Mouse (Mus musculus) stomach, embryonic 15.5 days (tissue): ENCODE results near the gene Mpp6. TPM values are rescaled to one million over a fixed set of nuclear protein-coding genes. Genes with fewer than 3 reads are reported as not detected.

Source experiments
- ATAC-seq: fragments of 200-750 bp; cut with Nextera tagmentation; 2 replicates; pipeline ENCODE4 v1.8.0; 2017; ENCODE audit warnings: low read depth, moderate number of reproducible peaks, moderate TSS enrichment; ENCODE audit not compliant: insufficient read depth, low FRiP score
- H3K27ac ChIP-seq: fragments of 300-500 bp; sonication (generic); 2 replicates; pipeline ENCODE4 v1.5.1; 2015; ENCODE audit warnings: mild to moderate bottlenecking, inconsistent platforms
- H3K27me3 ChIP-seq: fragments of 300-500 bp; sonication (generic); replicated peaks from 2 replicates; pipeline ENCODE4 v1.6.1; 2015; ENCODE audit warnings: inconsistent platforms
- H3K36me3 ChIP-seq: fragments of 300-500 bp; sonication (generic); 2 replicates; pipeline ENCODE4 v1.6.1; 2015; ENCODE audit warnings: inconsistent platforms
- H3K4me1 ChIP-seq: fragments of 300-500 bp; sonication (generic); 2 replicates; pipeline ENCODE4 v1.6.1; 2015; ENCODE audit warnings: inconsistent platforms
- H3K4me2 ChIP-seq: fragments of 300-500 bp; sonication (generic); 2 replicates; pipeline ENCODE4 v1.6.1; 2015; ENCODE audit warnings: mild to moderate bottlenecking, inconsistent platforms
- H3K4me3 ChIP-seq: fragments of 300-500 bp; sonication (generic); replicated peaks from 2 replicates; pipeline ENCODE4 v1.5.1; 2015; ENCODE audit warnings: inconsistent platforms
- H3K9ac ChIP-seq: fragments of 300-500 bp; sonication (generic); 2 replicates; pipeline ENCODE4 v1.6.1; 2015; ENCODE audit warnings: inconsistent platforms
- H3K9me3 ChIP-seq: fragments of 300-500 bp; sonication (generic); 2 replicates; pipeline ENCODE4 v1.6.1; 2016; ENCODE audit warnings: inconsistent platforms
- WGBS: fragments of 180-500 bp; shearing (Covaris S2); methylation state at CpG from one replicate; pipeline ENCODE4 v1.1.7; 2015; 5-methylcytosine and 5-hydroxymethylcytosine counted together
- polyA plus RNA-seq: library from polyadenylated mRNA; unstranded; fragments of >200 nt; fragmentation: Nextera tagmentation; extraction: Ambion mirVana; gene quantifications from 2 replicates; pipeline ENCODE4 v1.2.1, GENCODE M21; 2015

Mpp6 gene
- polyA plus RNA-seq, 1 experiment from 2014 or later, result 59.0 TPM

- no peak overlapping the region for H3K27ac ChIP-seq
- ATAC-seq, result no peak
- H3K27me3 ChIP-seq, result no peaks in the 10 kb centered on the region
- 28% methylated on average over 1 of the region's 1 CpGs for WGBS
- no peak overlapping the region for H3K4me2 ChIP-seq
- no peaks in the 10 kb centered on the region for H3K36me3 ChIP-seq
- no peak overlapping the region for H3K4me3 ChIP-seq
- H3K9ac ChIP-seq, result no peak overlapping the region
- no peaks in the 10 kb centered on the region for H3K4me1 ChIP-seq
- H3K9me3 ChIP-seq, result no peaks in the 10 kb centered on the region
Measured at GRCm38 (mm10) chr6:50232984-50233383, 122.9 kb downstream of the Mpp6 start.

GRCm38 (mm10) chr6:50237963-50238362, 127.9 kb downstream of the Mpp6 start:
- ATAC-seq, result no peak
- Histone ChIP-seq H3K27me3 (no peaks in the 10 kb centered on the region), H3K9ac (no peak overlapping the region), H3K4me3 (no peak overlapping the region), H3K27ac (no peak overlapping the region), H3K9me3 (no peaks in the 10 kb centered on the region), H3K4me1 (no peaks in the 10 kb centered on the region), H3K4me2 (no peak overlapping the region), H3K36me3 (no peaks in the 10 kb centered on the region)
- 64% methylated on average over 2 of the region's 2 CpGs for WGBS

- no peak overlapping the region for H3K9ac ChIP-seq
- no peak overlapping the region for H3K27ac ChIP-seq
- H3K36me3 ChIP-seq, result no peaks in the 10 kb centered on the region
- no peak overlapping the region for H3K4me3 ChIP-seq
- no peak for ATAC-seq
- H3K4me1 ChIP-seq, result no peaks in the 10 kb centered on the region
- WGBS, result 83% methylated on average over 2 of the region's 2 CpGs
- no peaks in the 10 kb centered on the region for H3K9me3 ChIP-seq
- no peaks in the 10 kb centered on the region for H3K27me3 ChIP-seq
- no peak overlapping the region for H3K4me2 ChIP-seq
Measured at GRCm38 (mm10) chr6:50239902-50240301, 129.9 kb downstream of the Mpp6 start.

GRCm38 (mm10) chr6:50240437-50240836, 130.4 kb downstream of the Mpp6 start:
- ATAC-seq, result no peak
- Histone ChIP-seq H3K4me3 (no peak overlapping the region), H3K9ac (no peak overlapping the region), H3K36me3 (no peaks in the 10 kb centered on the region), H3K4me1 (no peaks in the 10 kb centered on the region), H3K27me3 (no peaks in the 10 kb centered on the region), H3K9me3 (no peaks in the 10 kb centered on the region), H3K4me2 (no peak overlapping the region), H3K27ac (no peak overlapping the region)
- 57% methylated on average over 5 of the region's 5 CpGs for WGBS

- H3K4me1 ChIP-seq, result no peaks in the 10 kb centered on the region
- ATAC-seq, result no peak
- H3K4me3 ChIP-seq, result no peak overlapping the region
- no peaks in the 10 kb centered on the region for H3K27me3 ChIP-seq
- no peaks in the 10 kb centered on the region for H3K9me3 ChIP-seq
- no peak overlapping the region for H3K27ac ChIP-seq
- no peaks in the 10 kb centered on the region for H3K36me3 ChIP-seq
- no peak overlapping the region for H3K9ac ChIP-seq
- 79% methylated on average over 4 of the region's 4 CpGs for WGBS
- no peak overlapping the region for H3K4me2 ChIP-seq
Measured at GRCm38 (mm10) chr6:50244126-50244525, 134.1 kb downstream of the Mpp6 start.

- ATAC-seq, result no peak
- H3K4me2 ChIP-seq, result no peak overlapping the region
- H3K27me3 ChIP-seq, result no peaks in the 10 kb centered on the region
- WGBS, result 66% methylated on average over 4 of the region's 4 CpGs
- H3K4me3 ChIP-seq, result no peak overlapping the region
- H3K4me1 ChIP-seq, result no peaks in the 10 kb centered on the region
- no peaks in the 10 kb centered on the region for H3K36me3 ChIP-seq
- no peak overlapping the region for H3K9ac ChIP-seq
- no peak overlapping the region for H3K27ac ChIP-seq
- H3K9me3 ChIP-seq, result no peaks in the 10 kb centered on the region
Measured at GRCm38 (mm10) chr6:50244967-50245366, 134.9 kb downstream of the Mpp6 start.

- 63% methylated on average over 2 of the region's 2 CpGs for WGBS
- Histone ChIP-seq H3K27ac (no peak overlapping the region), H3K4me2 (no peak overlapping the region), H3K4me3 (no peak overlapping the region), H3K27me3 (no peaks in the 10 kb centered on the region), H3K4me1 (no peaks in the 10 kb centered on the region), H3K9ac (no peak overlapping the region), H3K36me3 (no peaks in the 10 kb centered on the region), H3K9me3 (no peaks in the 10 kb centered on the region)
- ATAC-seq, result no peak
Measured at GRCm38 (mm10) chr6:50247356-50247755, 137.3 kb downstream of the Mpp6 start.

GRCm38 (mm10) chr6:50247791-50248190, 137.8 kb downstream of the Mpp6 start:
- no peaks in the 10 kb centered on the region for H3K36me3 ChIP-seq
- WGBS, result 79% methylated on average over 4 of the region's 4 CpGs

More at GRCm38 (mm10) chr6:50247791-50248190, 137.8 kb downstream of the Mpp6 start:
- Histone ChIP-seq H3K9me3 (no peaks in the 10 kb centered on the region), H3K9ac (no peak overlapping the region), H3K4me2 (no peak overlapping the region), H3K27me3 (no peaks in the 10 kb centered on the region), H3K4me3 (no peak overlapping the region), H3K4me1 (no peaks in the 10 kb centered on the region), H3K27ac (no peak overlapping the region)
- ATAC-seq, result no peak

Other genes with a start within 250 kb of the Mpp6 start
- 29.8 and 31.9 TPM in 2 replicates for gene Gsdme, start 153.6 kb downstream of the Mpp6 start, polyA plus RNA-seq